Mouse (Mus musculus): Measurements from ENCODE around the gene Panx2.

- TF ChIP-seq POLR2A (IDR thresholded peaks at IDR 0.05; ENCODE audit: insufficient read length, low read depth): no peak
- no peak for TF ChIP-seq POLR2AphosphoS2 (IDR thresholded peaks at IDR 0.05; ENCODE audit: insufficient read length, low read depth)
- TF ChIP-seq E2F4 (IDR thresholded peaks at IDR 0.05; ENCODE audit: insufficient read depth): no peak
- no peak for TF ChIP-seq USF1 (IDR thresholded peaks at IDR 0.05; ENCODE audit: low read depth)
- no peak for TF ChIP-seq TCF3 (IDR thresholded peaks at IDR 0.05; ENCODE audit: insufficient read length, low read depth)
- TF ChIP-seq MYOD1 (IDR thresholded peaks at IDR 0.05; ENCODE audit: control insufficient read depth in 1 of 3, insufficient read length in 2 of 3, low read depth in 2 of 3): no peak
- no peak for TF ChIP-seq TCF12 (IDR thresholded peaks at IDR 0.05; ENCODE audit: insufficient read depth, poor library complexity, severe bottlenecking)
- no peak for TF ChIP-seq REST (IDR thresholded peaks at IDR 0.05; ENCODE audit: insufficient read depth, insufficient read length)
- TF ChIP-seq MAX (IDR thresholded peaks at IDR 0.05; ENCODE audit: low read depth): no peak
- TF ChIP-seq SRF (IDR thresholded peaks at IDR 0.05; ENCODE audit: control insufficient read depth, insufficient read length, low read depth): no peak
- no peak for TF ChIP-seq CEBPB (IDR thresholded peaks at IDR 0.05; ENCODE audit: insufficient read depth, poor library complexity, severe bottlenecking)
- TF ChIP-seq MYOG (IDR thresholded peaks at IDR 0.05; ENCODE audit: control insufficient read depth in 1 of 3, insufficient read depth in 1 of 3, insufficient read length in 2 of 3, low read depth in 2 of 3): no peak
These were observed 44.9 kb downstream of the Panx2 start for GRCm38 (mm10) chr15:89104425-89104824.
